Mouse (Mus musculus) right cerebral cortex, adult 18-20 months (tissue): ENCODE results near the gene Ddx54.

Experiments
- DNase-seq: peaks from one replicate; pipeline ENCODE4 v3.0.0; 2022; ENCODE audit warnings: mixed read lengths

Gene Ddx54

DNA sequence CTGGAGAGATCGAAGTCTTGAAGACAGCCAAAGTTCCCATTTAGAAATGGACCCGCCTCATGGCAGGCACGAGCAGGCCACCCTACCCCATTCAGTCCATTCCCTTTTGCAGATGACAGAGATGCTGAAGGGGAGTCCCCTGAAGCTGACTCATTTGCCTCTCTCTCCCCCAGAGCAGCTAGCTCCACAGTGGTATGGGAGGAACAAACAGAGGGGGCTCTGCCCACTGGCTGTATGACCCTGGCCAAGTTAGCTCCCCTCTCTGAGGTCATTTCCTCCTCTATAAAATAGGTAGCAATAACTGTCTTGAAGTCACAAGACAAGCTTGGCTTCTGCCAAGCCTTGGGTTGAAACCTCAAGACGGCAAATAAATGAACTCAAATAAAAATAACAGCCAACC is 29.0 kb upstream of the Ddx54 start:
- DNase-seq: no peak

GRCm38 (mm10) chr5:120584968-120585367 is 27.6 kb upstream of the Ddx54 start:
- DNase-seq: no peak

GRCm38 (mm10) chr5:120586741-120587615 is 25.6 kb upstream of the Ddx54 start:
- peak; percentile 71 for DNase-seq

GRCm38 (mm10) chr5:120587616-120587926 is 25.0 kb upstream of the Ddx54 start:
- no peak for DNase-seq

DNA sequence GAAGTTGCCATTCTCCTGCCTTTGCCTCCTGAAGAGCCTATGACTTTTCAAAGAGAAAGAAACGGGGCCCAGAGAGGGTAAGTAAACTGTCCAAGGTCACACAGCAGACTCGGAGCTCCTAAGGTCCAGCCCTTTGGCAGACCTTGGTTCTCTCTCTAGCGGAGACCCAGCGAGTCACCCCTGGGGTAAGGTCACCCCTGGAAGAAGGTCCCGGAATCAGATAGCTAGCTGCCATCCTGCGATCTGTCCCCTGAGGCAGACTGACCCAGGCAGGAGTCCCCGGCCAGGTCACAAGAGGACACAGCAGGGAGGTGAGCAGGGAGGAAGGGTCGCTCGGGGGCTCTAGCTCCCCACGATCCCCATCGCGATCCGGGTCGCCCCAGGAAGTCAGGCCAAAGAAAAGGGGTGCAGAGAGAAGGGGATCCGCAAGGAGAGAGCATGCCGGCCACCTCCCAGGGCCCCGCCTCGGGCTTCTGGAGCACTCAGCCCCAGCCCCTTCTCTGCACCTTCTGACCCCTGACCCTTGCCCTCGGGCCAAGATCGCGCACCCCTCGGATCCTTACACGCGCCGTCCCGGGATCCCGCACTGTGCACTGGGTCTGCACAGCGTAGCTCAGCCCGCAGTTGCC is 24.5 kb upstream of the Ddx54 start:
- DNase-seq: no peak

- DNase-seq: peak; percentile 99
These were observed 23.9 kb upstream of the Ddx54 start, which contains the start of the genes Tpcn1 and Iqcd for GRCm38 (mm10) chr5:120588569-120589094. Gene Tpcn1, minus strand, starts transcription at chr5:120588673. Gene Iqcd, plus strand, starts transcription at chr5:120589016.

DNA sequence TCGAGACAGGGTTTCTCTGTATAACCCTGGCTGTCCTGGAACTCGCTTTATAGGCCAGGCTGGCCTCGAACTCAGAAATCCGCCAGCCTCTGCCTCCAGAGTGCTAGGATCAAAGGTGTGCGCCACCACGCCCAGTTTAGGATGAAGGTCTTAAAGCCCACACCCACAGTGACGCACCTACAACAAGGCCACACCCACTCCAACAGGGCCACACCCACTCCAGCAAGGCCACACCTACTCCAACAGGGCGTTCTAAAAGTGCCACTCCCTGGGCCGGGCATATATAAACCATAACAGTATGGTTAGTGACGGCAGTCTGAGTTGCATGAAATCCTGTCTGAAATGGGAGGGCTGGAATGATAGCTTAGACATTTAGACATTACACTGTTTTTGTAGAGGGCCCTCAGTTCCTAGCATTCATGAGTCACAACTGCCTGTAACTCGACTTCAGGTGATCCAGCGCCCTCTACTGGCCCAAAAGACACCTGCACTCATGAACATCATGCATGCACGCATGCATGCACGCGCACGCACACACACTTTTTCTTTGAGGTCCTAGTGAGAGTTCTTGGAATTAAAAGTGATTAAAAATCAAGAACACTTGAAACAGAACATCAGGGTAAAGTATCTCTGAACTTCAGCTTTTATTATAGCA is 22.1 kb upstream of the Ddx54 start:
- DNase-seq: no peak

GRCm38 (mm10) chr5:120592141-120592540 is 20.4 kb upstream of the Ddx54 start:
- DNase-seq: no peak

GRCm38 (mm10) chr5:120594485-120594884 is 18.1 kb upstream of the Ddx54 start:
- no peak for DNase-seq

DNA sequence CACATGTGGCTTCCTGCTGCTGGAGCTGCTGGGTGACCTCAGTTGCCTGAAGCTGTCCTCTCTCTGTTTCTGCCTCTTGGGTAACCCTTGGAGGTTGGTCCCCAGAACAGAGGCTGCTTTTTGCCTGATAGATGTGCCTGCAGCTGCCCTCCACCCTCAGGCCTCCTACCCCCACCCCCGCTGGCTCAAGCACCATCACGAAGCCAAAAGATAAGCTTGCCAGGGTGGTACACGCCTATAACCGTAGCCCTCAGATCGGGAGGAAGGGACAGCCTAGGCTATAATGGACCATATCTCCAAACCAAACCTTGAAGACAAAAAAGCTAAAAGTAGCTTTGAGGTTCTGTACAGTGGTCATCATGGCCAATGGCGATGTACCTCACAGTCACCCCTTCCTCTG is 12.9 kb upstream of the Ddx54 start:
- no peak for DNase-seq

DNA sequence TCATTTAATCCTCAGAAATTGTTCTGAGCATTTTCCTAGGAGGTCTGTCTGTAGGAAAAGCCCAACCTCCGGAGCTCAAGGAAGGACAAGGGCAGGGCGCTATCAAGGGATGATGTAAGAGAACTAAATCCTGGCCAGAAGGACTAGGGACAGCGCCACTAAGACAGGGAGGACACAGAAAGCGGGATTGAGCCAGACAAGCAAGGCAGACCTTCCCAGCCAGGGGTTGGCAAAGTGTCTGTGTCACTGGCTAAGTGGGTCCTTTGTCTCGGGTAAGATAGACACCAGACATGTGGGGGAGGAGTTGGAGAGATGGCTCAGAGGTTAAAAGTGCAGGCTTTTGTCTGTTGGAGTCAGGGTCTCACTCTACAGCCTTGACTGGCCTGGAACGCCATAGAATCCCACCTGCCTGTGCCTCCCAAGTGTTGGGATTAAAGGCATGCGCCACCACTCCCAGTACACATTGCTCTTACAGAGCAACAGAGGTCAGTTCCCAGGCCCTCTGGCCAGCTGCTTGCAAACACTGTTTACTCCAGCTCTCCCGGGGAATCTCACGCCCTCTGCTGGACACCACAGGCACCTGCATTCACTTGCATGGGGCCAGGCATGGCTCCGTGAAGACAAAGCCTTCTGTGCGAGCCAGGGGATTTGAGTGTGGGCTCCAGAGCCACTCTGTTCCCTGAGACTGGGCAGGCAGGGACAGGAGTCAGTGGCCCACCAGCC is 11.4 kb upstream of the Ddx54 start:
- no peak for DNase-seq

DNA sequence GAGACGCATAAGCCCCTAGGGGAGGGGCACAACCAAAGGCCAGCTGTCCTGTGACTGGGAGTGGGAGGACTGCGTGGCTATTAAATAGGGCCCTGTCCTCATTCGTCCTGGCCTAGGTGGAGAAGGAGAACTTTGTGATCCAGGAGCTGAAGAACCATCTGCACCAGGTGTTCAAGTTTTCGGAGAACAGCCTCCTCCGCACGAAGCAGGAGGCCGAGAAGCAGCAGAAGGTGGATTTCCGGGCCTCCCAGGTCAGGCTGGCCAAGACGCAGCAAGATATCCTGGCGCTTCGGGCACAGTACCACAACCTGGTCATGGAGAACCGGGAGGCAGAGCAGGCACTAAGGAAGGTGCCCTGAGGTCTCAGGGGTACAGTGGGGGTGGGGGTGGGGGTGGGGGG is 10.3 kb upstream of the Ddx54 start:
- no peak for DNase-seq

DNA sequence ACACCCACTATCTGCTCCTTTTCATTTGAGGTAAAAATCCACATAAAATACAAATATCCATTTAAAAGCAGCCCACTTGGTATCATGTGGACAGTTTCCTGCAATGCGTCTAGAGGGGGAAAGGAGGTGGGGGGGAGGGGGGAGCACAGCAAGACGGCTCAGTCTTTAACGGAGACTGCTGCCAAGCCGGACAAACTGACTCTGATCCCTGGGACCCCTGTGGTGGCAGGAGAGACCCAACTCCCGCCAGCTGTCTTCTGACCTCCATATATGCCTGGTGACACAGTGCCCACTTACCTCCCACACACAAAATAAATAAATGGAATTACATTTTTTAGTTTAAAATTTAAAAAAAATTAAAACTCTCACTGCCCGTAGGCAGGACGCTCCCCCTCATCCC is 9.0 kb upstream of the Ddx54 start:
- DNase-seq: no peak

GRCm38 (mm10) chr5:120604839-120605238 is 7.7 kb upstream of the Ddx54 start:
- DNase-seq: peak; percentile 81

GRCm38 (mm10) chr5:120605241-120605661 is 7.3 kb upstream of the Ddx54 start:
- DNase-seq: no peak

DNA sequence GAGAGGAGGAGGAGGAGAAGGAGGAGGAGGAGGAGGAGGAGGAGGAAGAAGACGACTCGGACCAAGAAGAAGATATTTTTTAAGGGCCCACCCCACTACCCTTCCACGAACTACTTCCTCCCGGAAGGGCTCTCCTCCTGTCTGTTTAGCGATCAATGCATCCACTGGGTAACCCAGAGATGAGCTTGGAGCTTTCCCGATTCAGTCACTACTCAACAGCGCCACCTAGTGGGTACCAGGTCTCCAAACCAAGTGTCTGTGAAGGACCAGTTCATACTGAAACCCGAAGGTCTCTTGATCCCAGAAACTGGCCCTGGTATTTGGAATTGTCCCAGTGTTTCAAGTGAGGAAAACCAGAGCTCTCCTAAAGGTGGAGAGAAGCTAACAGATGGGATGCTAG is 6.9 kb upstream of the Ddx54 start:
- DNase-seq: peak; percentile 91

GRCm38 (mm10) chr5:120606590-120607200 is 5.8 kb upstream of the Ddx54 start:
- DNase-seq: no peak

DNA sequence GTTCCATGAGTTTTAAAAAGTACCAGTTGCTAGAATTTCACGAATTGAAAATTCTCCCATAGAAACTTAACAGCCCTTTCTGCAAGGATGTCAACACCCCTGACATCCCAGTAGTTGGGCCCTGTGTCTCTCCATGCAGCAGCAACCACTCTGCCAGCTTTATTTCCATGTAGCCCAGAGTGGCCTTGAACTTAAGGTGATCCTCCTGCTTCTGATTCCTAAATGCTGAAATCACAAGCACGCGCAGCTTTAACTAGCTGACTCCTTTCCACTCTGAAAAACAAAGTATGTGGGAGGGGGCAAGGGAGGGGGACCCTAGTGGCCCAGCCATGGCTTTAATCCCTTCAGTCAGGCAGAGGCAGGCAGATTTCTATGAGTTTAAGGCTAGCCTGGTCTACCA is 5.2 kb upstream of the Ddx54 start:
- DNase-seq: no peak

DNA sequence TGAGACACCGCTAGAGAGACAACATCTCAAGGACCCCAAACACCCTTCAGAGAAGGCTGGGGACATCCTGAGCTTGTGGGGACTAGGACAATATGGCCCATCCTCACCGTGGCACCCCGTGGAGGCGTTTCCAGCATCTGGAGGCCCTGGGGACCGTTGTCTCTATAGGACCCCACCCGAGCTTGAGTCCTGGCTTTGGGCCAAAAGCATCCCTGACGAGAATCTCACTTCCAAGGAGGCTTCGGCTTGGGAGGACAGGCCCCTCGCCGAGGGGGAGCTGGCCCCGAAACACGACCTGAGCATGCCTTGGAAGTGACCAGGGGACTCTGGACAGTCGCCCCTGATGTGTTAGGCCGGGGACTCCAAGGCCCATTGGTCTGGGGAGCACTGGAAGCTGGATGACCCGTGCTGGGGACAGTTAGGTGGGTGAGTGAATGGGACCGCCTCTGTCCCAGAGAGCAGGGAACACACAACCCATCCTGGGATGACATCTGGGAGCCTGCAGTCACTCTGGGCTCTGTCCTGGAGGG is 3.2 kb upstream of the Ddx54 start:
- DNase-seq: no peak

DNA sequence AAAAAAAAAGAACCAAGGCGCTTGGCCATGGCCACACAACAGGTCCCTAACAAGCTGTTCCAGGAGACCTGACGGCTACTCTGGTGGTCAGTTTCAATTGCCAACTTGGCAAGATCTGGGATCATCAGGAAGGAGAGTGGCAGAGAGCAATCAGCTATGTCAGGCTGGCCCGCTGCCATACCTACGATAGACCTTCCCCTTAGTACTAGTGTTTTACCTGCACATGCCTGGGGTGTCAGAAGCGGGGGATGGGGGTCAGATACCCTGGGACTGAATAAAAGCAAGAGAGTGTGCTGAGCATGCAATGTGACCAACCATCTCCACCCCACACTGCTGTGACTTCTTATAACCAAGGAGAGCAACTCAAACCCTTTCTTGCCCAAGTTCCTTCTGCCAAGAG is 1.6 kb upstream of the Ddx54 start:
- DNase-seq: no peak

GRCm38 (mm10) chr5:120611416-120611815 is 1.1 kb upstream of the Ddx54 start:
- DNase-seq: no peak
